Mouse (Mus musculus) midbrain, postnatal 0 days (tissue): ENCODE measurements around the gene Nfkb2. TPM values are rescaled to one million over a fixed set of nuclear protein-coding genes. Genes with fewer than 3 reads are reported as not detected.

Experiments used
- ATAC-seq: fragments of 200-750 bp; cut with Nextera tagmentation; 2 replicates; pipeline ENCODE4 v1.8.0; 2017; ENCODE audit warnings: moderate number of reproducible peaks, mild to moderate bottlenecking, moderate TSS enrichment, moderate library complexity; ENCODE audit not compliant: low FRiP score
- DNase-seq: peaks from one replicate; pipeline ENCODE4 v3.0.0-alpha.2; 2015; ENCODE audit warnings: low spot score
- H3K27ac ChIP-seq: fragments of 300-500 bp; sonication (generic); 2 replicates; pipeline ENCODE4 v1.5.1; 2014; ENCODE audit warnings: low read depth, mild to moderate bottlenecking, low read length, mixed read lengths
- H3K27me3 ChIP-seq: fragments of 300-500 bp; sonication (generic); 2 replicates; pipeline ENCODE4 v1.6.1; 2014; ENCODE audit warnings: low read length, control low read depth, mixed read lengths; ENCODE audit not compliant: insufficient read depth
- H3K36me3 ChIP-seq: fragments of 300-500 bp; sonication (generic); 2 replicates; pipeline ENCODE4 v1.6.1; 2014; ENCODE audit warnings: low read length, control low read depth, mixed read lengths; ENCODE audit not compliant: insufficient read depth
- H3K4me1 ChIP-seq: fragments of 300-500 bp; sonication (generic); 2 replicates; pipeline ENCODE4 v1.6.1; 2014; ENCODE audit warnings: mild to moderate bottlenecking, control low read depth, antibody characterized with exemption, low read length, mixed read lengths; ENCODE audit not compliant: insufficient read depth
- H3K4me2 ChIP-seq: fragments of 300-500 bp; sonication (generic); 2 replicates; pipeline ENCODE4 v1.6.1; 2014; ENCODE audit warnings: low read depth, mild to moderate bottlenecking, low read length, mixed read lengths; ENCODE audit not compliant: poor library complexity, severe bottlenecking
- H3K4me3 ChIP-seq: fragments of 300-500 bp; sonication (generic); 2 replicates; pipeline ENCODE4 v1.5.1; 2014; ENCODE audit warnings: low read depth, mild to moderate bottlenecking, low read length, moderate library complexity
- H3K9ac ChIP-seq: fragments of 300-500 bp; sonication (generic); replicated peaks from 2 replicates; pipeline ENCODE4 v1.6.1; 2014; ENCODE audit warnings: mild to moderate bottlenecking, low read length, moderate library complexity, mixed read lengths; ENCODE audit not compliant: poor library complexity, severe bottlenecking
- H3K9me3 ChIP-seq: fragments of 300-500 bp; sonication (generic); 2 replicates; pipeline ENCODE4 v1.6.1; 2016; ENCODE audit warnings: low read length, control low read depth
- CTCF ChIP-seq: IDR thresholded peaks from 2 replicates; pipeline ENCODE4 v1.5.1; 2016; ENCODE audit warnings: antibody characterized with exemption, mild to moderate bottlenecking
- WGBS: fragments of 180-500 bp; shearing (Covaris S2); extraction: QIAGEN DNeasy Blood & Tissue Kit; methylation state at CpG from one replicate; pipeline ENCODE4 v1.1.7; 2014; 5-methylcytosine and 5-hydroxymethylcytosine counted together
- polyA plus RNA-seq: library from polyadenylated mRNA; unstranded; fragments of >200 nt; fragmentation: Nextera tagmentation; extraction: Ambion mirVana; gene quantifications from 2 replicates; pipeline ENCODE4 v1.2.1, GENCODE M21; 2015
- total RNA-seq: library from RNA; depleted of rRNA; stranded (reverse); fragments of >200 nt; gene quantifications from 2 replicates; pipeline ENCODE4 v1.2.3, GENCODE M21; 2014

Gene Nfkb2
- total and polyA plus RNA-seq, 2 experiments from 2014 or later, result 2.4 to 3.1 TPM

DNA sequence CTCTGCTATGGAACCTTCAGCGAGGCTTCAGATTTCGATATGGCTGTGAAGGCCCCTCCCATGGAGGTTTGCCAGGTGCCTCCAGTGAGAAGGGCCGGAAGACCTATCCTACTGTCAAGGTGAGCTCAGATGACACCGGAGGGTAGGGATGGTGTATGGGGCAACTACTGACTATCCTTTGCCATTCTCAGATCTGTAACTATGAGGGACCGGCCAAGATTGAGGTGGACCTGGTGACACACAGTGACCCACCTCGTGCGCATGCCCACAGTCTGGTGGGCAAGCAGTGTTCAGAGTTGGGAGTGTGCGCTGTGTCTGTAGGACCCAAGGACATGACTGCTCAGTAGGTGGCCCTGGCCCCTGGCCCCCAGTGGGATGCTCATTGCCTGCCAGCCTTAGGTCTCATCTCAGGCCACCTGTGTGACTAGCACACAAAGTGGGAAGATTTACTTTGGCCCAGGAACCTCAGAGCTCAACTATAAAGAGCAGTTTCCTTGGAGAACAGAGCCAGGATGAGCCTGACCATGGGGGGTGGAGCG lies 2.7 kb downstream of the Nfkb2 start:
- Histone ChIP-seq H3K27me3 (0 out of 2 replicates have a peak, but pooled peaks cover 10% of the 10 kb centered on the region), H3K36me3 (peaks cover 13% of the 10 kb centered on the region), H3K4me3 (no peak overlapping the region), H3K4me2 (no peak overlapping the region), H3K4me1 (no peaks in the 10 kb centered on the region), H3K9ac (no peak overlapping the region), H3K27ac (no peak overlapping the region), H3K9me3 (no peaks in the 10 kb centered on the region)
- no peak for DNase-seq
- WGBS, result 94% methylated on average over 9 of the region's 9 CpGs
- ATAC-seq, result no peak
- no peak for TF ChIP-seq CTCF

DNA sequence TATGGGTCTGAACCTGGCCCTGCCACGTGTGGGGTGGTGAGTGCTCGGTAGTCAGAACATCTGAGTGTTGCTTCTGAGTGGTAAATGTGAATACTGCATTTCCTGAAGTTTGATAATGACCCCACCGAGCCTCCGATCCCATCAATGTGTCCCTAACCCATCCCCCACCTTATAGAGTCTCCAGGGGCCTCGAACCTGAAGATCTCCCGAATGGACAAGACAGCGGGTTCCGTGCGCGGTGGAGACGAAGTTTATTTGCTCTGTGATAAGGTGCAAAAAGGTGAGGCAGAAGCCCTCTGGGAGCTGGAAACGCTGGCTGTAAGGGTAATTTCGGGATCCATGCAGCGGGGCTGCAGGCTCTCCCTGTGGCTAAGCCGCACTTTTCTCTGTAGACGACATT lies 3.7 kb downstream of the Nfkb2 start:
- no peak overlapping the region for H3K27ac ChIP-seq
- H3K27me3 ChIP-seq, result 0 out of 2 replicates have a peak, but pooled peaks cover 10% of the 10 kb centered on the region
- no peaks in the 10 kb centered on the region for H3K4me1 ChIP-seq
- no peak overlapping the region for H3K4me3 ChIP-seq
- H3K4me2 ChIP-seq, result no peak overlapping the region
- ATAC-seq (no peak), DNase-seq (no peak)
- H3K36me3 ChIP-seq, result peaks cover 21% of the 10 kb centered on the region
- H3K9ac ChIP-seq, result no peak overlapping the region
- no peaks in the 10 kb centered on the region for H3K9me3 ChIP-seq
- no peak for TF ChIP-seq CTCF
- WGBS, result 83% methylated on average over 16 of the region's 16 CpGs

DNA sequence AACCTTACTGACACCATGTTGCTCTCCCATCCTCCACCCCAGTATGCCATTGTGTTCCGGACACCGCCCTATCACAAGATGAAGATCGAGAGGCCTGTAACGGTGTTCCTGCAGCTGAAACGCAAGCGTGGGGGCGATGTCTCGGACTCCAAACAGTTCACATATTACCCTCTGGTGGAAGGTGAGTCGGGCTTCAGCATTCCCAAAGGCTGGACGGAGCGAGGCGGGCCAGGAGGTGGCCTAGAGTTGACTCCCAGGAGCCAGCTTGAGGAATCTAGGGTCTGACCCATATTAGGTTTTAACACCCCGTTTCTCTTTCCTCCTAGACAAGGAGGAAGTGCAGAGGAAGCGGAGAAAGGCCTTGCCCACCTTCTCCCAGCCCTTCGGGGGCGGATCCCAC lies 4.2 kb downstream of the Nfkb2 start:
- no peak for TF ChIP-seq CTCF
- 71% methylated on average over 16 of the region's 16 CpGs for WGBS
- Histone ChIP-seq H3K4me3 (peak overlapping the region; percentile 46; the same call in 1 of the 2 replicates), H3K36me3 (peaks cover 26% of the 10 kb centered on the region), H3K4me2 (peak overlapping the region; percentile 81), H3K27me3 (0 out of 2 replicates have a peak, but pooled peaks cover 10% of the 10 kb centered on the region), H3K9ac (no peak overlapping the region), H3K9me3 (no peaks in the 10 kb centered on the region), H3K27ac (no peak overlapping the region), H3K4me1 (no peaks in the 10 kb centered on the region)
- DNase-seq (no peak), ATAC-seq (no peak)

DNA sequence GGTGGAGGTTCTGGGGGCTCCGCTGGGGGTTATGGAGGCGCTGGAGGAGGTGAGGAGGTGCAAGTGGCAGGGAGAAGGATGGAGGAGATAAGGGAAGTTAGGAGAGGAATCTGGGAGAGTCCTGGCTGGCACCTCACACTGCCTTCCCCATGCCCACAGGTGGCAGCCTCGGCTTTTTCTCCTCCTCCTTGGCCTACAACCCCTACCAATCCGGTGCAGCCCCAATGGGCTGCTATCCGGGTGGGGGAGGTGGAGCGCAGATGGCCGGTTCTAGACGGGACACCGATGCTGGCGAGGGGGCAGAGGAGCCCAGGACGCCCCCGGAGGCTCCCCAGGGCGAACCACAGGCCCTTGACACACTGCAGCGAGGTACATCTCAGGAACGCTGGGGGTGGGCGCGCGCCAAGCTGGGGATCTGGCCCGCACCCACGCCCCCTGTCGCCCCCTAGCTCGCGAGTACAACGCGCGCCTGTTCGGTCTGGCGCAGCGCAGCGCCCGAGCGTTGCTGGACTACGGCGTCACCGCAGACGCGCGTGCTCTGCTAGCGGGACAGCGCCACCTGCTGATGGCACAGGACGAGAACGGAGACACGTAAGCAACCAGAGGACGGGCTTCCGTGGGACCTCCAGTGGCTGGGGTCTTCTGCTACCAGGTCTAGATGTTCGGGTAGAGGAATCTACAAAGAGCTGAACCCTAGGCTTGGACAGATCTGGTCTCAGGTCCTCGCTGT lies 4.8 kb downstream of the Nfkb2 start:
- H3K27me3 ChIP-seq, result 0 out of 2 replicates have a peak, but pooled peaks cover 10% of the 10 kb centered on the region
- WGBS, result 2% methylated on average over 47 of the region's 47 CpGs

DNA sequence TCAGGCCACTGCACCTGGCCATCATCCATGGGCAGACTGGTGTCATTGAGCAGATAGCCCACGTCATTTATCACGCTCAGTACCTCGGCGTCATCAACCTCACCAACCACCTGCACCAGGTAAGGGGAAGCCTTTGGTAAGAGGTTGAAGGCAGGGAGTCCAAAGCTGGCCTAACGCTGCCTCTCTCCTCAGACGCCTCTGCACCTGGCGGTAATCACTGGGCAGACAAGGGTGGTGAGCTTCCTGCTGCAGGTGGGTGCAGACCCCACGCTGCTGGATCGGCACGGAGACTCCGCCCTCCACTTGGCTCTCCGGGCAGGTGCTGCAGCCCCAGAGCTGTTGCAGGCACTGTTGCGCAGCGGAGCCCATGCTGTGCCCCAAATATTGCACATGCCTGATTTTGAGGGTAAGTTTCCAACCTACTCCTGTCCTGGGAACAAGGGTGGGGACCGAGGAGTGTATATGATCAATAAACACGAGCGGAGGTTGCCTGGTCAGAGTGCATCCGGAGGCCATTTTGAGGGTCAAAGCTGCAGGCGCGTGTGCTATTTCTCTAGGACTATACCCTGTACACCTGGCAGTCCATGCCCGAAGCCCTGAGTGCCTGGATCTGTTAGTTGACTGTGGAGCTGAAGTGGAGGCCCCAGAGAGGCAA lies 5.7 kb downstream of the Nfkb2 start:
- ATAC-seq (no peak), DNase-seq (no peak)
- Histone ChIP-seq H3K27me3 (peaks cover 8% of the 10 kb centered on the region; the same call in 1 of the 2 replicates), H3K36me3 (peaks cover 40% of the 10 kb centered on the region), H3K4me2 (no peak overlapping the region), H3K4me1 (no peaks in the 10 kb centered on the region), H3K9me3 (no peaks in the 10 kb centered on the region), H3K9ac (no peak overlapping the region), H3K27ac (no peak overlapping the region), H3K4me3 (no peak overlapping the region)
- no peak for TF ChIP-seq CTCF
- WGBS, result 84% methylated on average over 21 of the region's 21 CpGs

More for the DNA sequence above, 4.8 kb downstream of the Nfkb2 start:
- no peaks in the 10 kb centered on the region for H3K4me1 ChIP-seq
- peak; percentile 95 for TF ChIP-seq CTCF
- peak overlapping the region; percentile 81 for H3K4me2 ChIP-seq
- no peaks in the 10 kb centered on the region for H3K9me3 ChIP-seq
- peaks cover 32% of the 10 kb centered on the region for H3K36me3 ChIP-seq
- no peak overlapping the region for H3K27ac ChIP-seq
- peak overlapping the region; percentile 62 for H3K9ac ChIP-seq
- ATAC-seq (peak; percentile 53), DNase-seq (peak; percentile 93)
- peak overlapping the region; percentile 46 for H3K4me3 ChIP-seq
